Mouse (Mus musculus) cortical plate, adult 2 months (tissue): ENCODE measurements around the gene Cela2a.

Experiments used
- CTCF ChIP-seq: fragments of 200-500 bp; IDR thresholded peaks from 2 replicates; pipeline ENCODE4 v1.5.1; 2011; ENCODE audit warnings: mild to moderate bottlenecking, control low read depth, low read length; ENCODE audit not compliant: insufficient read depth; ENCODE audit errors: extremely low read depth
- POLR2A ChIP-seq: fragments of 200-500 bp; IDR thresholded peaks from 2 replicates; pipeline ENCODE4 v1.6.1; 2011; ENCODE audit warnings: mild to moderate bottlenecking, low read length, control low read depth; ENCODE audit not compliant: insufficient read depth; ENCODE audit errors: extremely low read depth

GRCm38 (mm10) chr4:141857422-141857930, 31.5 kb upstream of the Cela2a start:
- TF ChIP-seq POLR2A (peak; percentile 19; the same call in 1 of the 2 replicates), CTCF (peak; percentile 91)
